Mouse (Mus musculus) liver, postnatal 0 days (tissue): Measurements from ENCODE around the gene Fancd2. TPM values are rescaled to one million over a fixed set of nuclear protein-coding genes. Genes with fewer than 3 reads are reported as not detected.

Experiments used
- ATAC-seq: fragments of 200-750 bp; cut with Nextera tagmentation; 2 replicates; pipeline ENCODE4 v1.8.0; 2017; ENCODE audit warnings: mild to moderate bottlenecking, moderate library complexity
- DNase-seq: peaks from one replicate; pipeline ENCODE4 v3.0.0-alpha.2; 2016
- H3K27ac ChIP-seq: fragments of 300-500 bp; sonication (generic); 2 replicates; pipeline ENCODE4 v1.5.1; 2014; ENCODE audit warnings: antibody characterized with exemption, moderate library complexity, mild to moderate bottlenecking, low read depth
- H3K27me3 ChIP-seq: fragments of 300-500 bp; sonication (generic); 2 replicates; pipeline ENCODE4 v1.6.1; 2014; ENCODE audit warnings: low read length, control low read depth, mixed read lengths; ENCODE audit not compliant: insufficient read depth
- H3K36me3 ChIP-seq: fragments of 300-500 bp; sonication (generic); replicated peaks from 2 replicates; pipeline ENCODE4 v1.6.1; 2014; ENCODE audit warnings: mild to moderate bottlenecking, control low read depth, low read length, moderate library complexity, mixed read lengths; ENCODE audit not compliant: insufficient read depth
- H3K4me1 ChIP-seq: fragments of 300-500 bp; sonication (generic); 2 replicates; pipeline ENCODE4 v1.6.1; 2014; ENCODE audit warnings: antibody characterized with exemption, mild to moderate bottlenecking, control low read depth; ENCODE audit not compliant: insufficient read depth
- H3K4me2 ChIP-seq: fragments of 300-500 bp; sonication (generic); 2 replicates; pipeline ENCODE4 v1.6.1; 2014; ENCODE audit warnings: low read depth, mild to moderate bottlenecking, low read length, moderate library complexity, mixed read lengths
- H3K4me3 ChIP-seq: fragments of 300-500 bp; sonication (generic); 2 replicates; pipeline ENCODE4 v1.5.1; 2014; ENCODE audit warnings: low read depth, low read length
- H3K9ac ChIP-seq: fragments of 300-500 bp; sonication (generic); replicated peaks from 2 replicates; pipeline ENCODE4 v1.6.1; 2014; ENCODE audit warnings: mild to moderate bottlenecking, moderate library complexity
- H3K9me3 ChIP-seq: fragments of 300-500 bp; sonication (generic); 2 replicates; pipeline ENCODE4 v1.6.1; 2016; ENCODE audit warnings: mild to moderate bottlenecking, control low read depth, low read length, mixed read lengths
- CTCF ChIP-seq: sonication (generic); IDR thresholded peaks from 2 replicates; pipeline ENCODE4 v1.5.1; 2016; ENCODE audit warnings: antibody characterized with exemption, low read depth
- EP300 ChIP-seq: IDR thresholded peaks from 2 replicates; pipeline ENCODE4 v1.6.1; 2016; ENCODE audit warnings: antibody characterized with exemption, low read depth, mild to moderate bottlenecking
- WGBS: fragments of 180-500 bp; shearing (Covaris S2); extraction: QIAGEN DNeasy Blood & Tissue Kit; methylation state at CpG from one replicate; pipeline ENCODE4 v1.1.7; 2014; ENCODE audit not compliant: insufficient replicate concordance; 5-methylcytosine and 5-hydroxymethylcytosine counted together
- polyA plus RNA-seq: library from polyadenylated mRNA; unstranded; fragments of >200 nt; fragmentation: Nextera tagmentation; extraction: Ambion mirVana; gene quantifications from 2 replicates; pipeline ENCODE4 v1.2.1, GENCODE M21; 2015

Fancd2 gene
- 3.1 and 4.5 TPM in 2 replicates for polyA plus RNA-seq

GRCm38 (mm10) chr6:113530932-113531839, at the start of gene Fancd2, which contains the start of gene Emc3:
Gene Fancd2 (plus strand): TSS chr6:113531682.
Gene Emc3 (minus strand): TSS chr6:113531652.
- H3K36me3 ChIP-seq = peaks cover 10% of the 10 kb centered on the region
- peaks cover 17% of the 10 kb centered on the region for H3K4me1 ChIP-seq
- DNase-seq = peak; percentile 94
- peak within 1 kb of the TSS; percentile 83 for H3K27ac ChIP-seq
- ATAC-seq = peak; percentile 95
- H3K4me3 ChIP-seq = peak within 1 kb of the TSS; percentile 94
- peak within 1 kb of the TSS; percentile 89 for H3K9ac ChIP-seq
- peak within 1 kb of the TSS; percentile 69 for H3K4me2 ChIP-seq
- H3K27me3 ChIP-seq = no peaks in the 10 kb centered on the region
- no peaks in the 10 kb centered on the region for H3K9me3 ChIP-seq
- under 1% methylated on average over 47 of the region's 47 CpGs for WGBS
- TF ChIP-seq EP300 (peak; percentile 63; the same call in 1 of the 2 replicates), CTCF (0 out of 2 replicates have a peak, but pooled peaks have one; percentile 5)

GRCm38 (mm10) chr6:113482477-113483099, 48.9 kb upstream of the Fancd2 start:
- TF ChIP-seq EP300 (no peak), CTCF (peak; percentile 25; the same call in 1 of the 2 replicates)
- Histone ChIP-seq H3K9me3 (no peaks in the 10 kb centered on the region), H3K9ac (peak overlapping the region; percentile 68), H3K36me3 (no peaks in the 10 kb centered on the region), H3K27ac (peak overlapping the region; percentile 87), H3K27me3 (no peaks in the 10 kb centered on the region), H3K4me1 (peaks cover 26% of the 10 kb centered on the region), H3K4me3 (peak overlapping the region; percentile 66), H3K4me2 (peak overlapping the region; percentile 98)
- DNase-seq (peak; percentile 49), ATAC-seq (peak; percentile 41)
- WGBS = 1% methylated on average over 65 of the region's 65 CpGs

DNA sequence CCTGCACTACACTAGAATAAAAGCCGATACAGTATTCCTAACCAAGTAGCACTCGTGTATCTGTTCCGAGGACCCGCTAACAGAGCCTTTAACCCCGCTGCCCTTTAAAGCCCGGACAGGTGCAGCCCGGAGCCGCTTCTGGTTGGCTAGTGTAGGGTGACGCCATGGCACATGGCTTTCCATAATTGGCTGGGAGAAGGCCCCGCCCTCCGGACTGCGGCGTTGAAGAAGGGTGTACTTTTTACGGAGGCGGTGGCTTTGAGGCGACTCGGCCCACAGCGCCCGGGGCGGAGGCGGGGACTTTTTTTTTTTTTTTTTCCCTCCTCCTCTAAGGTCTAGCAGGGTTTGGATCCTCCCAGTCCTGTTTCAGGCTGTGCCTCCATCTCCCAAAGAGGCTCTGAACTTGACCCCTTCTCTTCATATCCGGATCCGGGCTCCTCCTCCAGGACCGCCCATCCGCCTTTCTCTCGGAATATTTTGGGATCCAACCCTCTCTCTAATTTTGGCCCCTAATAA, 48.3 kb upstream of the Fancd2 start, which contains the start of gene Creld1:
Creld1 (plus strand) TSS at position 198 of the 516 bp plus-strand sequence.
- DNase-seq (peak; percentile 94), ATAC-seq (peak; percentile 95)
- Histone ChIP-seq H3K27me3 (no peaks in the 10 kb centered on the region), H3K9ac (peak within 1 kb of the TSS; percentile 73), H3K27ac (peak within 1 kb of the TSS; percentile 87), H3K36me3 (0 out of 2 replicates have a peak, but pooled peaks cover under 1% of the 10 kb centered on the region), H3K4me3 (peak within 1 kb of the TSS; percentile 66), H3K4me2 (peak within 1 kb of the TSS; percentile 98), H3K9me3 (no peaks in the 10 kb centered on the region), H3K4me1 (peaks cover 26% of the 10 kb centered on the region)
- TF ChIP-seq EP300 (no peak), CTCF (no peak)
- under 1% methylated on average over 26 of the region's 26 CpGs for WGBS

- 6% methylated on average over 10 of the region's 10 CpGs for WGBS
- Histone ChIP-seq H3K27ac (peak overlapping the region; percentile 87), H3K27me3 (no peaks in the 10 kb centered on the region), H3K36me3 (peaks cover 6% of the 10 kb centered on the region; the same call in 1 of the 2 replicates), H3K4me1 (peaks cover 26% of the 10 kb centered on the region), H3K4me2 (peak overlapping the region; percentile 98), H3K9me3 (no peaks in the 10 kb centered on the region), H3K4me3 (peak overlapping the region; percentile 66), H3K9ac (peak overlapping the region; percentile 73)
- DNase-seq (no peak), ATAC-seq (peak; percentile 9; the same call in 1 of the 2 replicates)
- TF ChIP-seq EP300 = no peak
- TF ChIP-seq CTCF = 0 out of 2 replicates have a peak, but pooled peaks have one; percentile 11
Measured at GRCm38 (mm10) chr6:113483729-113484128, 47.8 kb upstream of the Fancd2 start.

DNA sequence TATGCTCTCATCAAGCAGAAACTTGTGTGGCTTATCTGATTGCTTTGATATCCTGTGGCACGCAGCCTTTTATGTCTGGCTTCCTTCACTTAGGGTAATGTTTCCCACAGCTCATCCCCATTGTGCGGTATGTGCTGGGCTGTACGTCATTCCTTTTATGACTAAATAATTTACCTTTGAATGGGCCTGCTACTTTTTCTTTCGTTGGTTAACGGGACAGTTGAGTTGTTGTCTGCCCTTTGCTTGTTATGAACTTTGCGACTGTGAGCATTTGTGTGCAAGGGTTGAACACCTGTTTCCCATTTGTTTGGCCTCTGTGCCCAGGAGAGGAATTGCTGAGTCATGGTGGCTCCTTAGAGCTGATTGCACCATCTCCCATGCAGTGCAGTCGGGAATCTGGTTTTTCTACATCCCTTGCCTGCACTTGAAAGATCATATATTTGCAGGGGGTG, 44.3 kb upstream of the Fancd2 start:
- Histone ChIP-seq H3K27me3 (no peaks in the 10 kb centered on the region), H3K4me1 (peaks cover 20% of the 10 kb centered on the region), H3K36me3 (peaks cover 8% of the 10 kb centered on the region), H3K27ac (peak overlapping the region; percentile 89), H3K9ac (no peak overlapping the region), H3K9me3 (no peaks in the 10 kb centered on the region), H3K4me3 (no peak overlapping the region), H3K4me2 (no peak overlapping the region)
- TF ChIP-seq EP300 = no peak; the same call in 1 of the 2 replicates
- no peak for TF ChIP-seq CTCF
- ATAC-seq (peak; percentile 17), DNase-seq (no peak)
- 34% methylated on average over 7 of the region's 7 CpGs for WGBS
